Mouse (Mus musculus) myocyte (in vitro differentiated cells): ENCODE measurements around the gene Gpr156. TPM values are rescaled to one million over a fixed set of nuclear protein-coding genes. Genes with fewer than 3 reads are reported as not detected.

Experiments used
- H3K27me3 ChIP-seq: one replicate; pipeline ENCODE4 v1.6.1; 2011; ENCODE audit not compliant: control insufficient read depth, insufficient read depth, insufficient read length
- H3K36me3 ChIP-seq: one replicate; pipeline ENCODE4 v1.6.1; 2011; ENCODE audit not compliant: control insufficient read depth, insufficient read depth
- H3K4me2 ChIP-seq: one replicate; pipeline ENCODE4 v1.6.1; 2011; ENCODE audit warnings: low read depth, control low read depth
- H3K4me3 ChIP-seq: one replicate; pipeline ENCODE4 v1.5.1; 2011; ENCODE audit warnings: mild to moderate bottlenecking, control low read depth, moderate library complexity
- H3K79me2 ChIP-seq: one replicate; pipeline ENCODE4 v1.6.1; 2011; ENCODE audit not compliant: control insufficient read depth, insufficient read depth
- H3ac ChIP-seq: one replicate; pipeline ENCODE4 v1.6.1; 2011; ENCODE audit not compliant: control insufficient read depth, insufficient read length
- CEBPB ChIP-seq: IDR thresholded peaks from 2 replicates; pipeline ENCODE4 v1.6.1; 2011; ENCODE audit warnings: mild to moderate bottlenecking, moderate library complexity; ENCODE audit not compliant: poor library complexity, insufficient read depth, severe bottlenecking
- E2F4 ChIP-seq: IDR thresholded peaks from one replicate; pipeline ENCODE4 v1.6.1; 2011; ENCODE audit warnings: mild to moderate bottlenecking, control low read depth, moderate library complexity; ENCODE audit not compliant: insufficient read depth
- MAX ChIP-seq: IDR thresholded peaks from one replicate; pipeline ENCODE4 v1.6.1; 2011; ENCODE audit warnings: low read depth, mild to moderate bottlenecking, control low read depth
- MYOD1 ChIP-seq, 3 experiments: IDR thresholded peaks; one replicate each; pipeline ENCODE4 v1.6.1; 2011; ENCODE audit warnings: control low read depth in 2 of 3, low read depth in 2 of 3, mild to moderate bottlenecking in 2 of 3, moderate library complexity in 1 of 3; ENCODE audit not compliant: insufficient read length in 2 of 3, control insufficient read depth in 1 of 3
- MYOG ChIP-seq, 3 experiments: IDR thresholded peaks; one replicate each; pipeline ENCODE4 v1.6.1; 2011; ENCODE audit warnings: control low read depth in 2 of 3, low read depth in 2 of 3, mild to moderate bottlenecking in 2 of 3; ENCODE audit not compliant: insufficient read length in 2 of 3, control insufficient read depth in 1 of 3, insufficient read depth in 1 of 3
- POLR2A ChIP-seq: IDR thresholded peaks from one replicate; pipeline ENCODE4 v1.6.1; 2011; ENCODE audit warnings: low read depth, mild to moderate bottlenecking, control low read depth, moderate library complexity; ENCODE audit not compliant: insufficient read length
- POLR2AphosphoS2 ChIP-seq: IDR thresholded peaks from one replicate; pipeline ENCODE4 v1.6.1; 2011; ENCODE audit warnings: low read depth, control low read depth; ENCODE audit not compliant: insufficient read length
- REST ChIP-seq: IDR thresholded peaks from one replicate; pipeline ENCODE4 v1.6.1; 2011; ENCODE audit warnings: mild to moderate bottlenecking, control low read depth, moderate library complexity; ENCODE audit not compliant: insufficient read depth, insufficient read length
- SRF ChIP-seq: IDR thresholded peaks from one replicate; pipeline ENCODE4 v1.6.1; 2011; ENCODE audit warnings: low read depth; ENCODE audit not compliant: control insufficient read depth, insufficient read length
- TCF12 ChIP-seq: IDR thresholded peaks from one replicate; pipeline ENCODE4 v1.6.1; 2011; ENCODE audit warnings: mild to moderate bottlenecking, control low read depth; ENCODE audit not compliant: poor library complexity, insufficient read depth, severe bottlenecking
- TCF3 ChIP-seq: IDR thresholded peaks from one replicate; pipeline ENCODE4 v1.6.1; 2011; ENCODE audit warnings: low read depth, control low read depth; ENCODE audit not compliant: insufficient read length
- USF1 ChIP-seq: IDR thresholded peaks from one replicate; pipeline ENCODE4 v1.6.1; 2011; ENCODE audit warnings: low read depth, mild to moderate bottlenecking, control low read depth, moderate library complexity
- polyA plus RNA-seq: library from polyadenylated mRNA; unstranded; fragments of >200 nt; fragmentation: generic; extraction: Trizol; gene quantifications from one replicate; pipeline ENCODE4 v1.2.1, GENCODE M21; 2012; ENCODE audit warnings: missing spikeins

Gene Gpr156
- polyA plus RNA-seq, 1 experiment: 0.06 TPM

- TF ChIP-seq USF1: no peak
- no peak for TF ChIP-seq MYOD1 (IDR thresholded peaks at IDR 0.05; ENCODE audit: control insufficient read depth in 1 of 3, insufficient read length in 2 of 3, low read depth in 2 of 3)
- no peak for TF ChIP-seq POLR2AphosphoS2
- no peak for TF ChIP-seq TCF3
- TF ChIP-seq CEBPB: no peak
- TF ChIP-seq MAX: no peak
- no peak for TF ChIP-seq E2F4
- no peak for TF ChIP-seq POLR2A
- no peak for TF ChIP-seq SRF
- TF ChIP-seq MYOG (IDR thresholded peaks at IDR 0.05; ENCODE audit: control insufficient read depth in 1 of 3, insufficient read depth in 1 of 3, insufficient read length in 2 of 3, low read depth in 2 of 3): no peak
- TF ChIP-seq REST: no peak
- TF ChIP-seq TCF12: no peak
- Histone ChIP-seq H3K4me3 (no peak overlapping the region), H3K4me2 (no peak overlapping the region), H3ac (no peak overlapping the region), H3K79me2 (peaks cover 57% of the 10 kb centered on the region), H3K27me3 (no peaks in the 10 kb centered on the region), H3K36me3 (peaks cover 64% of the 10 kb centered on the region)
Observed at GRCm38 (mm10) chr16:37881168-37881567, 35.1 kb upstream of the Gpr156 start.

- Histone ChIP-seq H3K27me3 (no peaks in the 10 kb centered on the region), H3K36me3 (peaks cover 4% of the 10 kb centered on the region), H3ac (no peak overlapping the region), H3K79me2 (peaks cover 4% of the 10 kb centered on the region), H3K4me3 (no peak overlapping the region), H3K4me2 (no peak overlapping the region)
- TF ChIP-seq USF1 (no peak), REST (no peak), SRF (no peak), CEBPB (no peak), POLR2AphosphoS2 (no peak), TCF12 (no peak), MYOD1 (IDR thresholded peaks at IDR 0.05; ENCODE audit: control insufficient read depth in 1 of 3, insufficient read length in 2 of 3, low read depth in 2 of 3) (no peak)
Observed at GRCm38 (mm10) chr16:37888986-37889385, 27.3 kb upstream of the Gpr156 start.

GRCm38 (mm10) chr16:37892667-37893066 is 23.6 kb upstream of the Gpr156 start:
- TF ChIP-seq SRF (no peak), USF1 (no peak), CEBPB (no peak), MYOG (IDR thresholded peaks at IDR 0.05; ENCODE audit: control insufficient read depth in 1 of 3, insufficient read depth in 1 of 3, insufficient read length in 2 of 3, low read depth in 2 of 3) (no peak), MYOD1 (IDR thresholded peaks at IDR 0.05; ENCODE audit: control insufficient read depth in 1 of 3, insufficient read length in 2 of 3, low read depth in 2 of 3) (no peak), TCF3 (no peak), POLR2A (no peak), MAX (no peak)
- no peak overlapping the region for H3ac ChIP-seq
- H3K4me3 ChIP-seq: no peak overlapping the region
- no peak overlapping the region for H3K4me2 ChIP-seq
- no peaks in the 10 kb centered on the region for H3K79me2 ChIP-seq
- no peaks in the 10 kb centered on the region for H3K36me3 ChIP-seq
- H3K27me3 ChIP-seq: no peaks in the 10 kb centered on the region

- TF ChIP-seq SRF (no peak), POLR2AphosphoS2 (no peak), USF1 (no peak), MYOD1 (IDR thresholded peaks at IDR 0.05; ENCODE audit: control insufficient read depth in 1 of 3, insufficient read length in 2 of 3, low read depth in 2 of 3) (no peak), REST (no peak)
- Histone ChIP-seq H3ac (no peak overlapping the region), H3K4me3 (no peak overlapping the region), H3K79me2 (no peaks in the 10 kb centered on the region), H3K36me3 (no peaks in the 10 kb centered on the region), H3K4me2 (no peak overlapping the region), H3K27me3 (no peaks in the 10 kb centered on the region)
Observed at GRCm38 (mm10) chr16:37893381-37893780, 22.9 kb upstream of the Gpr156 start.

GRCm38 (mm10) chr16:37893942-37894341 is 22.4 kb upstream of the Gpr156 start:
- H3ac ChIP-seq: no peak overlapping the region
- H3K4me2 ChIP-seq: no peak overlapping the region

More at GRCm38 (mm10) chr16:37893942-37894341, 22.4 kb upstream of the Gpr156 start:
- no peak overlapping the region for H3K4me3 ChIP-seq
- H3K36me3 ChIP-seq: no peaks in the 10 kb centered on the region
- TF ChIP-seq MYOD1 (IDR thresholded peaks at IDR 0.05; ENCODE audit: control insufficient read depth in 1 of 3, insufficient read length in 2 of 3, low read depth in 2 of 3) (no peak), REST (no peak), USF1 (no peak), MAX (no peak), CEBPB (no peak), POLR2AphosphoS2 (no peak), TCF12 (no peak), E2F4 (no peak), MYOG (IDR thresholded peaks at IDR 0.05; ENCODE audit: control insufficient read depth in 1 of 3, insufficient read depth in 1 of 3, insufficient read length in 2 of 3, low read depth in 2 of 3) (no peak), TCF3 (no peak)
- H3K27me3 ChIP-seq: no peaks in the 10 kb centered on the region
- no peaks in the 10 kb centered on the region for H3K79me2 ChIP-seq
